Mouse (Mus musculus): ENCODE measurements at regions not wholly inside any gene's neighbourhood (a gene's known extent, or its start where the extent isn't known, plus 50 kb on each side); places are given as distances from the start of the nearest gene placed in this dataset.

- no peak for DNase-seq (ENCODE audit: low read depth)
Measured at GRCm38 (mm10) chr2:137821344-137821916, 434.9 kb upstream of the Btbd3 start.

GRCm38 (mm10) chr2:137814945-137815344, 441.4 kb upstream of the Btbd3 start:
- DNase-seq (ENCODE audit: low read depth): no peak

DNA sequence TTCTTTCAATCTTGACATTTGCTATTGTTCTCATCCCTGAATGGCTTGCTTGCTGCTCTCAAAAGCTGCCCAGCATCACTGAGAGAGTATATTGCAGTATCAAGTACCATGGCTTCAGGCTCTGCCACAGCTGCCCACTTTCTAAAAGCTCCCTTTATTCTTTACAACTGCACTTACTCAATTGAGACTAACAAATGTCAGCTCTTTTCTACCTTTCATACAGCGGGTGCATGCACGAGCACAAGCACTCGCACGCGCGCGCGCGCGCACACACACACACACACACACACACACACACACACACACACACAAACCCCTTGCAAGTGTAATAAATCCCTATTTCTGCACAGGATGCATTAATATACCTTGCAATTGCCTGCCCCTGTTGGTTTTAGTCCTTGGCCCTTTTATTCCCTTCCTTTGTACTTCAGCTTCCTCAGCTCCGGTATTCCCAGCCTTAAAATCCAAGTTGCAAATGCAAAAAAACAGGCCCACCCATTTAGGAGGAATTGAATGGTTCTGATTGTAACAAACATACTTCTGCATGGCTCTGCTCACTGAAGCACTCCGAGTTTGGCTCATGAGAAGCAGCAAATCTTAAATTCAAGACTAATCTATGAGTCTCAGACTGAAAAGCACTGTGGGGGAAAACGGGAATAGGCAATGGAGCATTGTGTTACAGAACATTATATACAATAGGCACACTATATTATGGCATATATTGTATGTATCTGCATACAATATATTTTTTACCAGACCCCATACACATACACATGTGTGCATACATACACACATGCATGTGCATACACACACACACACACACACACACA, 447.7 kb upstream of the Btbd3 start:
- DNase-seq (ENCODE audit: low read depth): no peak

GRCm38 (mm10) chr2:137807594-137808295, 448.6 kb upstream of the Btbd3 start:
- DNase-seq (ENCODE audit: low read depth): no peak

- DNase-seq (ENCODE audit: low read depth): no peak
Measured at GRCm38 (mm10) chr2:137794841-137795240, 461.5 kb upstream of the Btbd3 start.

- DNase-seq (ENCODE audit: low read depth): no peak
Measured at GRCm38 (mm10) chr2:137784091-137784490, 472.3 kb upstream of the Btbd3 start.

GRCm38 (mm10) chr2:137777430-137777829, 478.9 kb upstream of the Btbd3 start:
- DNase-seq (ENCODE audit: low read depth): no peak

- DNase-seq (ENCODE audit: low read depth): no peak
Measured at GRCm38 (mm10) chr2:137764785-137765184, 491.6 kb upstream of the Btbd3 start.

- no peak for DNase-seq (ENCODE audit: low read depth)
Measured at GRCm38 (mm10) chr2:137759455-137759854, 496.9 kb upstream of the Btbd3 start.

DNA sequence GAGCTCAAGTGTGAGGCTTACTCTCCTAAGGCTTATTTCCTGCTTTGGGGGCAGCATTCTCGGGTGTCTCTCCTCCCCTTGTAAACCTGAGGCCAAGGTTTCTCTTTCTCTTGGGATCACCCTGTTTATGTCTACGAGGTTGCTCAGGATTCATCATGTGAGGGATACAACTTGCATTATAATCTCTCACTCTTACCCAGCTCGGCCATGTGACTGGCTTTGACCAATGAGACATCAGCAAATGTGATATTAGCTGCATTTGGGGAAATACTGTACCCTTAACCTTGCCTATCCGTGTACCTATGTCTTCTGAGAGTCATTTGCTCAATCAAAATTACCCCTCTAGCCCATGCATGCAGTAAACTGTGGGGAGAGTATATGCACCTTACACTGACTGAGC, 498.0 kb upstream of the Btbd3 start:
- DNase-seq (ENCODE audit: low read depth): no peak

DNA sequence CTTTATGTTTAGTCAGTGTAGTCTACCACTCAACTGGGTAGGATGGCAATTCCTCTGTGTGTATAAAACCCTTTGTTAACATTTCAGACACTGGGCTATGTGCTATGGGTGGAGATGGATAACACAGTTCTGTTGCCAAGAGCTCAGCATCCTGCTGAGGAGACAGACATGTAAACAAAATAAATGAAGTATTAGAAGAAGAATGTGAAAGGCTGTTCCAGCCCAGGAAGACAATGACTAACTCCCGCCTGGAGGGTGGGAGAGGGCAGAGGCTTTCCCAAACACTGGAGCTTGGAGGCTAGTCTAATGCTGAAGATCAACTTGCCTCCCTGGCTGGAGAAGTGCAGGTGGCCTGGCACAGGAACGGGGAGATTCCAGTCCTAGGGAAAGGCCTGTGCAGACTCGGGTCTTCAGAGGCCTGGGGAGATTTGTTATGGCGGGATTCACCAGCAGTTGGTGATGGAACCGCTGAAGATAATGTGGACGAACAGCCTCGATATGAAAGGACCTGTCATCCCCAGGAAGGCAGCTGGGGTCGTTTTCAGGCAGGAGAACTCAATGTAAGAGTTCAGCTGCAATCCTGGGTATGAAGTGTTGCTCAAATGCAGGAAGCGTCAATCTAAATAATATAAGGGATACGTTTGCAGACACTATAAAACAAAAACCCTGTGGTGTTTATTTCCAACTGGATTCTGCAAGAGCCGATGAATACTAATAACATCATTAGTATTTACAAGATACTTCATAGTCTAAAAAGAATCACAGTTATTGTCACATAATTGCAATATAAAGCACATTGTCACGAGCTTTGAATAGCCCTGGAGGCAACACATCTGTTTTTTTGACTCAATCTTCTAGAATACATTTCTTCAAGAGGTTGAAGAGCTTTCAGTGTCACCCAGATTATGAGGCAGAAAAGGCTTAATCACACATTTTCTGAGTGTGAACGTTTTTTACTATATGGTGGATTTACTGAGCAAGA, 498.8 kb upstream of the Btbd3 start:
- DNase-seq (ENCODE audit: low read depth): no peak

GRCm38 (mm10) chr2:137756220-137756619, 500.1 kb upstream of the Btbd3 start:
- no peak for DNase-seq (ENCODE audit: low read depth)

- no peak for DNase-seq (ENCODE audit: low read depth)
Measured at GRCm38 (mm10) chr2:137754481-137754880, 501.9 kb upstream of the Btbd3 start.

GRCm38 (mm10) chr2:137732410-137732809, 524.0 kb upstream of the Btbd3 start:
- no peak for DNase-seq (ENCODE audit: low read depth)

GRCm38 (mm10) chr2:137730472-137730931, 525.9 kb upstream of the Btbd3 start:
- no peak for DNase-seq (ENCODE audit: low read depth)

DNA sequence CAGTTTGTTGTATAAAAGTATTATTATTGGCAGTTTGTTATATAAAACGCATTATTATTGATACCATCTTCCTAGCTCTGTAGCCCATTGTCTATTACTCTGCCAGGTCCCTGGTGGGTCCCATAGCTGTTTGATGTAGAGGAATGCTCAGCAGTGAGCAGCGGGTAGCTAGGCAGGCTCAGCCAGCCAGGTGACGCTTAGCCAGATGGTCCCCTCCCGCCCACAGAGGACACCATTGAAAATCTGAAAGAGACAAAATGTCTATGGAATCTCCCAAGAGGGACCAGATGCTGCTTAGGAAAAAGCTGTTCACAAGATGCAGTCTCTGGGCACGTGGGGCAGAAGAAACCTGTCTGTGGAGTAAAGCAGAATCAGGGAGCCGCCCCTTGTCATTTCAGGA, 526.5 kb upstream of the Btbd3 start:
- no peak for DNase-seq (ENCODE audit: low read depth)

DNA sequence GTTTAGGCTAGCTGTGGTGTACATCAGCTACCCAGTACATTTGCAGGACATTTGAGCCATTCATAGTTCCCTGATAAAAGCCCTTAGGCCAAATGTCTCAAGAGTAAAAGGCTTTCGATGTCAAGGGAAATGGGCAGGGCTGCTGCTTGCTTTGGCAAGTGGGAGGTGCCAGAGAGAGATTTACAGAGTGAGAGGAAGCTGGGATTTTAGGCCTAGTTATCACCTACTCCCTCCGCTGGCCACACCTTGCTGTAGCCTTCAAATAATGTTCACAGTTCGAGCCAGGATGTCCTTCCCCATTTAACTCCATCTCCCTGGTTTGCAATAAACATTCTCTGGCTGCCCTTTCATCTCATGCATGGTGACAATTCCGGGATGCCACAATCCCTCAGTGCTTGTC, 527.2 kb upstream of the Btbd3 start:
- DNase-seq (ENCODE audit: low read depth): no peak

GRCm38 (mm10) chr2:137723651-137724050, 532.7 kb upstream of the Btbd3 start:
- no peak for DNase-seq (ENCODE audit: low read depth)

DNA sequence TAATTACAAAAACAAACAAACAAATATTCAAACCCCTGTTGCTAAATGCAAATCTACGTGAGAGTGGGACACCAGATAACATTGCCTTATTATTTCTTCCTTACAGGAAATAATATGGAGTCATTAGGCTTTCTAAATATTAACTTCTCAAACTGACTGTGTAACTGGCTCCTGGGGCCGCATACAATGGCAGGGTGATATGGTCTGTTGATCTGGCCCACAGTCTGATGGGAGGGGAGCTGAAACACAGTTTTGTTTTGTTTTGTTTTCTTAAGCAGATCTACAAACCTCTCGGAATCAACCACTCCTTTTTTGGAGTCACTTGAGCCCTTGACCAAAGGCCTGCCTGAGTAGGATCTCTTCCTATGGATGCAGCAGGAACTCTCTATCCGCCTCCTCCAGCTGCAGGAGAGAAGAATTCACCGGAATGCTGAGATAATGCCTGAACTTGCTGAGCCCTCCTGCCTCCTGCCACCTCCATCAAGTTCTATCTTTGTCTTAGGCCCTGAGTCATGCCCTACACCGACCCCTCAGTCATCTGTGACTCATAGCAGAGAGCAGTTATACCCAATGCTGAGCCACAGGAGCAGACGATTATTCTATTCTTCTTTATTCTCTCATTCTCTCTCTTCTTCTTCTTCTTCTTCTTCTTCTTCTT, 534.5 kb upstream of the Btbd3 start:
- no peak for DNase-seq (ENCODE audit: low read depth)

DNA sequence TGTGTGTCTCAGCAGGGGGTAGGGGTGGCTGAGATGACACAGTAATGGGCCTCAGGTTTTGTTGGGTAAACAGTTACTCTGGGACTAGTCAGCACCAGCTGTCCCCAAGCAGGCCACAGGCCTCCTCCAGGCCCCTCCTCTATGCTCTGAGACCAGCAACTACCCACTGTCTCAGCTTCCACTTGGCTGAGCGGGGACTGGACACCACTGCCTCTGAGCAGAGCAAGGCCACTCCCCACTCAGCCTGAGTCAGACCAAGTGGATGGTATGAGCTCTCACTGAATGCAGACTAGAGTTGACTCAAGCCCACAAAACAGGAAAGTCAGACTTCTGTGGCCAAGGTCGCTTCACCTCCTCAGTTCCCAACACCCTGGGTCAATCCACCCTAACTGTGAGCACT, 540.5 kb upstream of the Btbd3 start:
- no peak for DNase-seq (ENCODE audit: low read depth)

DNA sequence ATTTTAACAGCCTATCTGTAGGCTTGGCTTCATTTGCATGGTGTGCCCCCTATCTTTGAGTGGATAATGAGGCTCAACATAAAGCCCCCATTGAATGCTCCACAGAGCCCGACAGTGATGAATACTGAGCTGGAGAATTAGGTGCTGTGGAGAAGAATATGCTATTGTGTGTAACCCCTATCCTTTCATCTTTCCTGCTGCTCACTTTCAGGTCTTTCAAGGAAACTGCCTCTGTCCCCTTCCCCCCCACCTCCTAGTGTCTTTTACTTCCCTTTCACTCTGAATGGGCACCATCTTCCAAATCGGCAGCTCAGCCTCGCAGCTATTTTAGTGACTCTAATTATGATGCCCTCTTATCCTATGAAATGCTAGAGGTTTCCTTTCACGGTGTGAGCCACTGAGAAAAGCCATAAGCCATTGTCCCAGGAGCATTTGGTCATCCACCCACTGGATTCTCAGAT, 549.8 kb upstream of the Btbd3 start:
- no peak for DNase-seq (ENCODE audit: low read depth)
